Mouse (Mus musculus) Patski (cell line): ENCODE measurements around the gene Hist1h2bh. TPM values are rescaled to one million over a fixed set of nuclear protein-coding genes. Genes with fewer than 3 reads are reported as not detected.
"Not testable (repeated sequence)": the region's sequence is repeated elsewhere in the genome, so short reads cannot be mapped to it uniquely, and the experiment has no call there.

ENCODE experiments used
- ATAC-seq: fragments of 100-300 bp; one replicate; pipeline ENCODE4 v1.8.0; 2021
- CTCF ChIA-PET: fragments of 350-600 bp; sonication (Branson Sonifier 250); formaldehyde crosslinking; loops from one replicate; lab custom pipeline; 2022; ENCODE audit warnings: inconsistent platforms; lab: Charles Lee
- POLR2A ChIA-PET: fragments of 350-600 bp; sonication (Branson Sonifier 250); formaldehyde crosslinking; loops from one replicate; lab custom pipeline; 2022; ENCODE audit warnings: antibody characterized with exemption, inconsistent platforms; lab: Charles Lee
- DNase-seq: peaks from one replicate; pipeline ENCODE4 v3.0.0-alpha.2; 2011; ENCODE audit warnings: low read depth, low spot score
- H3K27me3 ChIP-seq: fragments of 371-371 bp; one replicate; pipeline ENCODE4 v1.5.1; 2021
- CTCF ChIP-seq: fragments of 100-300 bp; IDR thresholded peaks from one replicate; pipeline ENCODE4 v1.5.1; 2021
- in situ Hi-C: fragments of 300-500 bp; cut with MboI; formaldehyde crosslinking; loops from 3 replicates; pipeline ENCODE4 v1.11.1; 2018; ENCODE audit warnings: low pct_unique_long_range_greater_than_20kb, mixed read lengths
- polyA plus RNA-seq: library from polyadenylated mRNA; unstranded; gene quantifications from one replicate; pipeline ENCODE4 v1.2.3, GENCODE M21; 2021

The Hist1h2bh gene
- polyA plus RNA-seq, 1 experiment from 2014 or later, result 2.1 TPM

GRCm38 (mm10) chr13:23562699-23563462, 19.7 kb upstream of the Hist1h2bh start:
- CTCF ChIA-PET, result no interaction called here
- ATAC-seq, result peak; percentile 54
- in situ Hi-C loops, result loop anchor here (10.0 kb wide), 1 partner anchor 132 kb away; the partner anchor contains the start of genes Hist1h1t and Hist1h4c
- H3K27me3 ChIP-seq, result no peaks in the 10 kb centered on the region
- DNase-seq, result no peak
- POLR2A ChIA-PET, result interaction anchor here (0.6 to 1.3 kb wide), 3 partner anchors 12 to 177 kb away, joined by 3 read pairs; no protein-coding TSS in a partner anchor
- TF ChIP-seq CTCF, result peak; percentile 56

- ATAC-seq (peak; percentile 83), DNase-seq (peak; percentile 97)
- POLR2A ChIA-PET, result interaction anchor here (1.3 kb wide), 1 partner anchor 22 kb away, joined by 3 read pairs; no protein-coding TSS in a partner anchor
- CTCF ChIA-PET, H3K27me3 ChIP-seq: not testable (repeated sequence)
- in situ Hi-C loops, result loop anchor here (10.0 kb wide), 1 partner anchor 133 kb away; the partner anchor contains the start of genes Hist1h1t and Hist1h4c
Observed at GRCm38 (mm10) chr13:23561883-23562659, 18.9 kb upstream of the Hist1h2bh start, which contains the start of gene Hist1h3e. Gene Hist1h3e, minus strand, starts transcription at chr13:23562369.

- ATAC-seq, H3K27me3 ChIP-seq, CTCF ChIA-PET, DNase-seq: not testable (repeated sequence)
- POLR2A ChIA-PET, result interaction anchor here (1.3 kb wide), 1 partner anchor 23 kb away, joined by 3 read pairs; no protein-coding TSS in a partner anchor
- in situ Hi-C loops, result loop anchor here (10.0 kb wide), 1 partner anchor 133 kb away; the partner anchor contains the start of genes Hist1h1t and Hist1h4c
Observed at GRCm38 (mm10) chr13:23561531-23561882, 18.3 kb upstream of the Hist1h2bh start.

- CTCF ChIA-PET, H3K27me3 ChIP-seq, ATAC-seq, DNase-seq: not testable (repeated sequence)
- in situ Hi-C loops, result loop anchor here (10.0 kb wide), 1 partner anchor 134 kb away; the partner anchor contains the start of genes Hist1h1t and Hist1h4c
- POLR2A ChIA-PET, result interaction anchor here (0.9 kb wide), 1 partner anchor 10 kb away, joined by 3 read pairs; no protein-coding TSS in a partner anchor
Observed at GRCm38 (mm10) chr13:23560699-23561098, 17.5 kb upstream of the Hist1h2bh start.

GRCm38 (mm10) chr13:23556906-23557305, 13.7 kb upstream of the Hist1h2bh start:
- CTCF ChIA-PET, result interaction anchor here (1.4 kb wide), 1 partner anchor 26 kb away, joined by 3 read pairs; no protein-coding TSS in a partner anchor
- in situ Hi-C loops, result no loop called here
- DNase-seq, result no peak
- ATAC-seq, result no peak
- TF ChIP-seq CTCF, result no peak
- POLR2A ChIA-PET, result interaction anchor here (1.4 kb wide), 2 partner anchors 27 to 65 kb away, joined by 3 to 7 read pairs; no protein-coding TSS in a partner anchor
- no peaks in the 10 kb centered on the region for H3K27me3 ChIP-seq

GRCm38 (mm10) chr13:23555839-23556416, 12.7 kb upstream of the Hist1h2bh start:
- no peaks in the 10 kb centered on the region for H3K27me3 ChIP-seq
- POLR2A ChIA-PET, result interaction anchor here (1.4 to 1.6 kb wide), 3 partner anchors 26 to 66 kb away, joined by 3 to 7 read pairs (median 6); partner anchors contain the start of gene Hist1h4d
- CTCF ChIA-PET, result interaction anchor here (1.3 to 1.4 kb wide), 2 partner anchors 27 to 66 kb away, joined by 3 to 5 read pairs; partner anchors contain the start of gene Hist1h1e
- ATAC-seq (peak; percentile 42), DNase-seq (peak; percentile 89)
- TF ChIP-seq CTCF, result no peak
- in situ Hi-C loops, result no loop called here

GRCm38 (mm10) chr13:23554925-23555838, 12.0 kb upstream of the Hist1h2bh start:
- ATAC-seq (peak; percentile 71), DNase-seq (no peak)
- ChIA-PET POLR2A (interaction anchor here (0.8 to 1.6 kb wide), 4 partner anchors 10 to 26 kb away, joined by 3 to 6 read pairs (median 4); partner anchors contain the start of genes Hist1h2ae and Hist1h4d), CTCF (interaction anchor here (0.7 to 1.8 kb wide), 4 partner anchors 10 to 196 kb away, joined by 3 to 6 read pairs (median 4); partner anchors contain the start of genes Hist1h1e, Hist1h2ab and Hist1h2af)
- in situ Hi-C loops, result no loop called here
- no peaks in the 10 kb centered on the region for H3K27me3 ChIP-seq
- no peak for TF ChIP-seq CTCF

DNA sequence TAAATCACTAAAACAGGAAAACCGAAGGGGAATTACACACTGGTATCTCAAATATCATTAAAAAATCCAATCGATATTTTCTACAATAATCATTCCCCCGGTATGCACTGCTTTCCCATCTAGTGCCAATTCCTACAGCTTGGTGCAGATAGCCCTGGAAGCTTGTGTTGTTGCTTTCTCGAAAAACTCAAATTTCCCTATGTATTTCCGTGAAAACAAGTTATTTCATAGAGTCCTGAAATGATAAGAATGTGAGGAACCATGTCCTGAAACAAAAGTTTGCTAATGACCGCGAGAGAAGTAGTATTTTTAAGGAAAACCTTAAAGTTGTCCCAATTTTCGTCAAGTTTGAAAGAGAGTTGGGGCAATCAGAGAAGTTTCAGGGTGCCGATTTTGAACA, 11.2 kb upstream of the Hist1h2bh start:
- H3K27me3 ChIP-seq, result no peaks in the 10 kb centered on the region
- ChIA-PET CTCF (interaction anchor here (0.7 to 1.8 kb wide), 4 partner anchors 9 to 196 kb away, joined by 3 to 6 read pairs (median 4); partner anchors contain the start of genes Hist1h2ab and Hist1h2af), POLR2A (interaction anchor here (0.7 to 1.6 kb wide), 4 partner anchors 16 to 31 kb away, joined by 3 to 6 read pairs (median 3); partner anchors contain the start of genes Hist1h2ae and Hist1h4d)
- no peak for ATAC-seq
- in situ Hi-C loops, result no loop called here
- DNase-seq, result no peak
- TF ChIP-seq CTCF, result no peak
